Mouse (Mus musculus) liver, adult 10 weeks (tissue): ENCODE data around the gene Rhox4a2. TPM values are rescaled to one million over a fixed set of nuclear protein-coding genes. Genes with fewer than 3 reads are reported as not detected.

Source experiments
- polyA plus RNA-seq: library from polyadenylated mRNA; stranded (reverse); fragments of 350-450 nt; fragmentation: Illumina TruSeq; extraction: RNeasy Lipid Tissue Mini Kit (QIAGEN cat#74804); gene quantifications from one replicate; pipeline ENCODE4 v1.2.3, GENCODE M21; 2014; ENCODE audit warnings: low read depth, low replicate concordance

The Rhox4a2 gene
- not detected for polyA plus RNA-seq

DNA sequence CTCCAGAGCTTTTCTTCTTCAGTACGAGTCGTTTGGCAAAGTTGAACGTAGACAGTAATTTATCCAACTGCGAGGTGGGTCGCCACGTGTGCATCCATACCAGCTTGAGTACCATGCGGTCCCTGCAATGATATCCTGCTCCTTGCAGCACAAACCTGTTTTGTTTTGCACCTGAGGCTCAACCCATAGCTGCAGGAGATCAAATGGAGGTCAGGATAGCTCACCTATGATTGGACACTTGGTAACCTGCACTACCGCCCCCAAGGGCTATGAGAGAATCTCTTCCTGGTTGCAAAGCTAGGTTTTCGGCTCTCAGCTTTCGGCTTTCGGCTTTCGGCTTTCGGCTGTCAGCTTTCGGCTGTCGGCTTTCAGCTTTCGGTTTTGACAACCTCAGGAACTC, at the start of gene Rhox4a2:
Rhox4a2 (plus strand) TSS at position 301 of the 400 bp plus-strand sequence.

DNA sequence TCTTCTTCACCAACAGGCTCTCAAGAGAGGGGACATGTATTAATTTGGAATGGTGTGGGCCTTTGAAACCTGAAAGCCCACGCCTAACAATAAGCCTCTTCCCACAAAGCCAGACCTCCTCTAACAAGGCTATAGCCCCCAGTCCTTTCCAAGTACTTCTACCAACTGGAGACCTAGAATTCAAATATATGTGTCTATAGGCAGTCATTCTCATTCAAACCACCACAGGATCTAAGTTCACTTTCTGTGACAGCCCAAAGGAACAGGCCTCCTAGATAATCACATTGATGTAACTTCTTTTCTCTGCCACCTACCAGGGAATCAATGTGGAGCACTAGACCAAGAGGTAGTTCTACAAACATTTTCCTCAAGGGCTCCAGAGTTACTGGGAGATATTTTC, 10.9 kb upstream of the Rhox4a2 start, which contains the start of gene Rhox3a2:
Rhox3a2 (plus strand) TSS at position 301 of the 400 bp plus-strand sequence.

DNA sequence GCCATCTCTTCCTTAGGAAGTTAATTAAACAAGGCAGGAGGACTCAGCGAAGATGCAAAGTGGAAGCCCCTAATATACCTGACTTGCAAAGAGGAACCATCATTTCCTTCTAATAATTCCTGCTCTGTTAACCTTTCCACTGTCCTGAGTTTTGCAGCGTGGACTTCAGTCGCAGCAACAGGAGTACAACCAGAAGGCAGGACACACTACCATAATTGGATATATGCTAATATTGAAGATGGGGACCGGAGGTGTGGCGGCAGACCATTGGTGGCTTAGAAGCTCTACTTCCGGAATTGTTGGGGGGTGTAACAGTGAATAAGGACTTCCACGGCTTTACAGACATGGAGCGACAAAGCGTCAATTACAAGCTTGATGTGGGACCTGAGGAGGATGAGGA, 21.1 kb downstream of the Rhox4a2 start, which contains the start of gene Rhox2b:
Rhox2b (plus strand) TSS at position 301 of the 400 bp plus-strand sequence.

DNA sequence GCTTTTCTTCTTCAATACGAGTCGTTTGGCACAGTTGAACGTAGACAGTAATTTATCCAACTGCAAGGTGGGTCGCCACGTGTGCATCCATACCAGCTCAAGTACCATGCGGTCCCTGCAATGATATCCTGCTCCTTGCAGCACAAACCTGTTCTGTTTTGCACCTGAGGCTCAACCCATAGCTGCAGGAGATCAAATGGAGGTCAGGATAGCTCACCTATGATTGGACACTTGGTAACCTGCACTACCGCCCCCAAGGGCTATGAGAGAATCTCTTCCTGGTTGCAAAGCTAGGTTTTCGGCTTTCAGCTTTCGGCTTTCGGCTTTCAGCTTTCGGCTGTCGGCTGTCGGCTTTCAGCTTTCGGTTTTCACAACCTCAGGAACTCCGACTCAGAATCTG, 41.5 kb downstream of the Rhox4a2 start, which contains the start of gene Rhox4b:
Rhox4b (plus strand) TSS at position 301 of the 400 bp plus-strand sequence.

Other genes starting within 250 kb of the Rhox4a2 start
- not detected for gene Akap14, start 222.0 kb upstream of the Rhox4a2 start, polyA plus RNA-seq
- 196 TPM for gene Ndufa1, start 199.7 kb upstream of the Rhox4a2 start, polyA plus RNA-seq
- 0.32 TPM for gene Rnf113a1, start 199.6 kb upstream of the Rhox4a2 start, polyA plus RNA-seq
- gene Gm9, start 179.8 kb upstream of the Rhox4a2 start, polyA plus RNA-seq: not detected
- gene Rhox1, start 168.6 kb upstream of the Rhox4a2 start, polyA plus RNA-seq: not detected
- gene Rhox2a, start 145.9 kb upstream of the Rhox4a2 start, polyA plus RNA-seq: not detected
- gene Rhox3a, start 140.9 kb upstream of the Rhox4a2 start, polyA plus RNA-seq: not detected
- gene Rhox4a, start 125.5 kb upstream of the Rhox4a2 start, polyA plus RNA-seq: not detected
- not detected for gene Rhox3a2, start 10.8 kb upstream of the Rhox4a2 start, polyA plus RNA-seq
- gene Rhox2b, start 21.2 kb downstream of the Rhox4a2 start, polyA plus RNA-seq: not detected
- gene Rhox4b, start 41.6 kb downstream of the Rhox4a2 start, polyA plus RNA-seq: not detected
- not detected for gene Rhox2c, start 62.8 kb downstream of the Rhox4a2 start, polyA plus RNA-seq
- not detected for gene Rhox3c, start 67.7 kb downstream of the Rhox4a2 start, polyA plus RNA-seq
- not detected for gene Rhox4c, start 89.5 kb downstream of the Rhox4a2 start, polyA plus RNA-seq
- gene Rhox2d, start 102.6 kb downstream of the Rhox4a2 start, polyA plus RNA-seq: not detected
- gene Rhox4d, start 123.5 kb downstream of the Rhox4a2 start, polyA plus RNA-seq: not detected
- not detected for gene Rhox2e, start 139.6 kb downstream of the Rhox4a2 start, polyA plus RNA-seq
- gene Rhox3e, start 151.2 kb downstream of the Rhox4a2 start, polyA plus RNA-seq: not detected
- gene Rhox4e, start 166.6 kb downstream of the Rhox4a2 start, polyA plus RNA-seq: not detected
- not detected for gene Rhox2f, start 180.6 kb downstream of the Rhox4a2 start, polyA plus RNA-seq
- gene Rhox3f, start 190.1 kb downstream of the Rhox4a2 start, polyA plus RNA-seq: not detected
- not detected for gene Rhox4f, start 216.9 kb downstream of the Rhox4a2 start, polyA plus RNA-seq
- not detected for gene Rhox3g, start 237.8 kb downstream of the Rhox4a2 start, polyA plus RNA-seq